Mouse (Mus musculus) right cerebral cortex, adult 2 months (tissue): ENCODE data around the gene Krtap3-3.
A peak's percentile ranks its signal among the peaks of the same experiment; 100 is the strongest.
"Not testable (repeated sequence)": the region's sequence is repeated elsewhere in the genome, so short reads cannot be mapped to it uniquely, and the experiment has no call there.

Experiments
- DNase-seq, 2 experiments: peaks; one replicate each; pipeline ENCODE4 v3.0.0; 2021 to 2022; ENCODE audit warnings: low spot score in 2 of 2

Krtap3-3 gene

GRCm38 (mm10) chr11:99550765-99551164, at the start of gene Krtap3-3:
Krtap3-3 (minus strand) TSS chr11:99550865.
- no peak for DNase-seq

GRCm38 (mm10) chr11:99597742-99598141, 47.1 kb upstream of the Krtap3-3 start, which contains the start of gene Krtap9-3:
Krtap9-3 (minus strand) TSS chr11:99598105.
- DNase-seq = not testable (repeated sequence)

- DNase-seq = no peak
These were observed 40.3 kb upstream of the Krtap3-3 start, which contains the start of gene Krtap1-3 for GRCm38 (mm10) chr11:99590981-99591380. Krtap1-3 (minus strand) TSS chr11:99591339.

- DNase-seq = peak; percentile 17 to 19
These were observed 34.4 kb upstream of the Krtap3-3 start for GRCm38 (mm10) chr11:99585096-99585495.

- no peak for DNase-seq
These were observed 32.6 kb upstream of the Krtap3-3 start, which contains the start of gene Krtap1-4 for GRCm38 (mm10) chr11:99583245-99583704. Krtap1-4 (minus strand) TSS chr11:99583654.

- peak in 1 of 2 experiments; percentile 25 for DNase-seq
These were observed 30.9 kb upstream of the Krtap3-3 start for GRCm38 (mm10) chr11:99581564-99581963.

- DNase-seq = no peak
These were observed 30.4 kb upstream of the Krtap3-3 start for GRCm38 (mm10) chr11:99581051-99581450.

- no peak for DNase-seq
These were observed 30.0 kb upstream of the Krtap3-3 start, which contains the start of gene Krtap1-5 for GRCm38 (mm10) chr11:99580636-99581035. Krtap1-5 (minus strand) TSS chr11:99581016.

GRCm38 (mm10) chr11:99574106-99574505, 23.4 kb upstream of the Krtap3-3 start:
- DNase-seq = peak; percentile 58 to 63

- peak in 1 of 2 experiments; percentile 32 for DNase-seq
These were observed 22.5 kb upstream of the Krtap3-3 start for GRCm38 (mm10) chr11:99573164-99573563.

- DNase-seq = no peak
These were observed 15.9 kb upstream of the Krtap3-3 start, which contains the start of gene Krtap3-1 for GRCm38 (mm10) chr11:99566530-99566929. Krtap3-1 (minus strand) TSS chr11:99566630.

- no peak for DNase-seq
These were observed 11.9 kb upstream of the Krtap3-3 start for GRCm38 (mm10) chr11:99562580-99562979.

GRCm38 (mm10) chr11:99559366-99559765, 8.7 kb upstream of the Krtap3-3 start, which contains the start of gene Gm11939:
Gm11939 (minus strand) TSS chr11:99559466.
- DNase-seq = no peak

- no peak for DNase-seq
These were observed 7.5 kb upstream of the Krtap3-3 start for GRCm38 (mm10) chr11:99557976-99558745.

- DNase-seq = no peak
These were observed 6.1 kb upstream of the Krtap3-3 start, which contains the start of gene Krtap3-2 for GRCm38 (mm10) chr11:99556753-99557152. Krtap3-2 (minus strand) TSS chr11:99556853.

GRCm38 (mm10) chr11:99556195-99556594, 5.5 kb upstream of the Krtap3-3 start:
- no peak for DNase-seq

GRCm38 (mm10) chr11:99547892-99548291, 2.8 kb downstream of the Krtap3-3 start:
- no peak for DNase-seq

- DNase-seq = peak; percentile 37 to 38
These were observed 10.9 kb downstream of the Krtap3-3 start for GRCm38 (mm10) chr11:99539721-99540120.

- DNase-seq = no peak
These were observed 29.3 kb downstream of the Krtap3-3 start, which contains the start of gene Krt39 for GRCm38 (mm10) chr11:99521288-99521860. Krt39 (minus strand) TSS chr11:99521338.

GRCm38 (mm10) chr11:99514098-99514497, 36.6 kb downstream of the Krtap3-3 start:
- DNase-seq = no peak
